ENCODE assay signal across 26 mouse cellular contexts in the genomic region with DNA sequence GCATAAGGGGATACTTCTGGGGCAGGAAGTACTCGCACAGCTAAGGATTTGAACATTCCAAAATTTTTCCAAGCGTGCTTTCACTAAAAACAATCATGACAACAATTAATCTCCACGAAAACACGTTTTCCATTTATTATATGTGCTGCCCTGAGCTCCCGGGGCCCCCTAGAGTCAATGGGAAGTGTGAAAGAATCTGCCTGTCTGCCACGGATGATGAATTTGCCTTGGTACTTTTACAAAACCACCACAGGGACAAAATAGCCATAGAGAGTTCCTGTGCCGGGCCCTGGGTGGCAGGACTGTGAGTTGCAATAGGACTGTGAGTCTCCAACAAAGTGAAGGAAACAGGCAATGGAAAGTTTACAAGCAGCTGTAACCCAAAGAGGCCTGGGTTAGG. TPM values are rescaled to one million over a fixed set of nuclear protein-coding genes. Genes with fewer than 3 reads are reported as not detected.
DNase-seq lines count a peak whose midpoint lies in the region; ATAC-seq and TF ChIP-seq lines count a peak whose summit lies in the region.
"Had no signal": no experiment of that assay in that cellular context is flagged by ENCODE, and none has a peak within 500 bp of the region (broad histone marks: within the 10 kb centered on the region; RNA-seq: fewer than 3 reads in every experiment).

No protein-coding gene starts in this region.

- in situ Hi-C loops in Patski (cut with MboI; ENCODE audit: low pct_unique_long_range_greater_than_20kb) = no loop called here

- POLR2A ChIA-PET in Patski (lab: Charles Lee) = interaction anchor here (1.1 kb wide), 1 partner anchor 10 kb away, joined by 4 read pairs; no protein-coding TSS in a partner anchor

- DNase-seq in adrenal gland, adult (ENCODE audit: inconsistent age in 2 of 2, low spot score in 1 of 2) = peak; percentile 18 to 45
- DNase-seq in adrenal gland, postnatal 36 days = no peak
- no peak for DNase-seq in Patski (ENCODE audit: low read depth, low spot score)
- peak; percentile 46 to 61 for DNase-seq in kidney, adult 8-10 months
- peak; percentile 56 for DNase-seq in kidney, postnatal 10 days
- DNase-seq in heart, postnatal 25 days (ENCODE audit: low spot score) = no peak
- DNase-seq in urinary bladder, postnatal 36 days (ENCODE audit: low spot score in 2 of 2) = no peak
- DNase-seq in urinary bladder, postnatal 25 days (ENCODE audit: low spot score) = no peak
- DNase-seq: adrenal gland, postnatal 14 days; cerebellum, adult 8-10 months; cerebellum, postnatal 25 days; forebrain, postnatal 0 days; gastrocnemius, postnatal 10 days; lung, postnatal 4 days; midbrain, embryonic 14.5 days; thymus, adult 2 months; thymus, postnatal 36 days had no signal

- CTCF ChIA-PET in Patski (lab: Charles Lee) = interaction anchor here (0.8 to 1.9 kb wide), 3 partner anchors 11 to 400 kb away, joined by 3 to 4 read pairs (median 4); no protein-coding TSS in a partner anchor

- intact Hi-C loops in heart, postnatal 25 days (cut with DNase I) = no loop called here

- H3K27me3 ChIP-seq in Patski = no peaks in the 10 kb centered on the region
- H3K27me3 ChIP-seq: CH12.LX; embryonic facial prominence, embryonic 15.5 days; forebrain, embryonic 12.5 days; limb, embryonic 13.5 days had no signal

- peak; percentile 14 for TF ChIP-seq CTCF in Patski (IDR thresholded peaks at IDR 0.05)

- ATAC-seq in Patski = no peak
- ATAC-seq: forebrain, postnatal 0 days; hindbrain, embryonic 16.5 days; intestine, embryonic 16.5 days had no signal

RNA-seq across cellular contexts. Expression of a gene that starts 52.9 kb away (rescaled TPM):
- 100 to 1,000 TPM in 1 of 2 experiments, 10 to 100 TPM in 1; 74.0 to 137 TPM for total RNA-seq in adrenal gland, postnatal 36 days (2021)
- polyA plus RNA-seq in Patski (2021) = 0.96 TPM
- 100 to 1,000 TPM; 207 to 259 TPM for total RNA-seq in heart, postnatal 25 days (2021)
- total RNA-seq: CH12.LX; granulocyte monocyte progenitor cell, adult 5-6 weeks; megakaryocyte-erythroid progenitor cell, adult 5-6 weeks; monocyte, adult 5-6 weeks had no signal

Comparison
In these comparisons a context has a peak if more than half of its experiments do, and no peak if none do; other contexts are left out.
1. DNase-seq: peak in adrenal gland, adult (2 of 2), kidney, adult 8-10 months (2 of 2) and kidney, postnatal 10 days (single experiment); none in adrenal gland, postnatal 36 days (0 of 2), Patski (single experiment), heart, postnatal 25 days (single experiment), urinary bladder, postnatal 36 days (0 of 2) and urinary bladder, postnatal 25 days (single experiment).